Mouse (Mus musculus) heart, postnatal 25 days (tissue): Measurements from ENCODE around the gene Fam180a. TPM values are rescaled to one million over a fixed set of nuclear protein-coding genes. Genes with fewer than 3 reads are reported as not detected.

Experiments used
- DNase-seq: peaks from one replicate; pipeline ENCODE4 v3.0.0; 2022; ENCODE audit warnings: low spot score
- intact Hi-C: fragments of 180-260 bp; cut with DNase I; formaldehyde crosslinking; loops from one replicate; pipeline ENCODE4 v1.15.1; 2025
- total RNA-seq, 2 experiments: library from RNA; stranded (reverse); gene quantifications; 2 replicates each; pipeline ENCODE4 v1.2.3; 2021

Gene Fam180a
- total RNA-seq, 2 experiments from 2014 or later = 0.78 to 0.81 TPM

DNA sequence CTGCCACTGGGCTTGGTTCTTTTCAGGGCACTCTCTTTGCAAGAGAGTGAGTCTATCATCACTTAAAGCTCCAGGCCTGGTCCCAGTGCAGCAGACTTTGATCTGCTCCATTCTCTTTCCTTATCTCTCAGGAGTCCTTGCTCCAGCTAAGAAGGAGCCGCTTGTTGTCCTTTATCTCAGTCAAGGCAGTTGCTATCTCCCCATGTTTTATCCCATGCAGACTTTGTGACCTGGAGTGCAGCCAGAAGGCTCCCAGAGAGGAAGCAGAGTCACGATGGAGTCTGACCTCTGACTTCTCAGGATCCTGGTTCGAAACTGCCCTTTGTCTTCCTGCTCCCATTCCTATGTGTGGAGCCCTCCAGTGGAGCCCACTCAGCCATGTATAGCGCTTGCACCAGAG lies 4.8 kb downstream of the Fam180a start:
- no peak for DNase-seq
- intact Hi-C loops = no loop called here

DNA sequence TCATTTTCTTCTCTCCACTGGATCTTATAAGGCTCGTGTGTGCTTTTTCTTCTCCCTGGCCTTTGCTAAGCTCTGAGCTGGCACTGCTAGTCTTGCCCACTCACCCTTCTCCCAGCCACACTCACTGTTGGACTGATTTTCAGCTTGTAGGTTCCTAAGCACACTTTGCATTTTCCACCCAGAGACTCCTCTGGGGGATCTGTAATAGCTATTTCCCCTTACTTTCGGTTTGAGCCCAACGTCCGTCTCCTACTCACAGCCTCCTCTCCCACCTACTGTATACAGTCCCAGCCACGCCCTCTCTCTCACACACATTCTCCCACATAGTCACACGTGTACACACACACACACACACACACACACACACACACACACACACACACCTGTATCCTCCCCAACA lies 6.1 kb downstream of the Fam180a start:
- no peak for DNase-seq
- intact Hi-C loops = no loop called here

DNA sequence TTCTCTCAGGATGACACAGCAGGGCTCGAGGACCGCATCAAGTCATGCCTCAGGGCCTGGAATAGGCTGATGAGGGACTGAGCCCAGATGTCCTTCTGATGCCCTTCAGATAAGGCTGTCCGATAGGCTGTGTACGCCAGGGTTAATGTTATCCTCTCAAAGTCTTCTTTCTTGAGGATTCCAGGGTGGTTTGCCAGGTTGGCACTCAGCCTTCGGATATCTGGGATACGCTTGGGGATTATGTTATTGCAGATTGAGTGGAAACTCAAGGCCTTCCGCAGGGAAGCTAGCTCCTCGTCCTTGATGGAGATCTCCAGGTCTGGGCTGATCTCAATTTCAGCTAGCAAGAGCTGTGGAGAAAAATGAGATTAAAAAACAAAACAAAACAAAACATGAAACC lies 12.4 kb downstream of the Fam180a start:
- no peak for DNase-seq
- intact Hi-C loops = no loop called here

DNA sequence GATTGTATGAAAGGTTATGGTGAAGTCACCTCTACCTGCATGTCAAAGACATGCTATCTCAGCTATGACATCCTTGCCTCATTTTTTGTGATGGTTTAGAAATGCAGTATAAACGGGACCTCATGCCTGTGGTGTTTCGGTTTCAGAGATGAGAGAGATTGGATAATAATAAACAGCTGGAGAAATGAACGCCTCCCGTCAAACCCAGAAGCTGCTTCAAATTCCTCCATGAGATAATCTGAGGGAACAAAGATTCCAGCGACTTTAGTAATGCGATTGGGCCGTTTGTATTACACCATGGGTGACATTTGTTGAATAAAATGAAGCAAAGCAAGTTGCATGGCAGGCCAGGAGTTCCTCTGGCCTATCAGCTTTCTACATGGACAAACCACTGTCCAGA lies 16.5 kb downstream of the Fam180a start:
- DNase-seq = no peak
- intact Hi-C loops = no loop called here

DNA sequence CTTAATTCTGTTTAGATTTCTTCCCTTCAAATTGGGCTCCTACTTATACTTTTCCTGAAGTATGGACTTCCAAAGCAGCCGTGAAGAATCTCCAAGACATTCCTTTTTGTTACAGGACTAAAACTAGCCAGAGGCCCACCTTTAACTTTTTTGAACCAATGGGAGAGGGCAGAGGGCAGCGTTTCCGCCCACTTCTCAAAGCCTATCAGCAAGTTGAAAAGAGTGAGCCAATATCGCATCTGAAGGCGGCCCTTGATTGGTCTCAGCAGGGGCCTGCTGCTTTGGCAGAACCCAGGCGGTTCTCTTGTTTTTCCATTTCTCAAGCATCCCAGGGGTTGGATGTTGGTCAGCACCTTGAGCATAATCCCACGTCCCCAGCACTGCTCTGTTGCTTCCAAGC lies 17.9 kb downstream of the Fam180a start, which contains the start of gene Slc13a4:
Gene Slc13a4, minus strand, starts transcription at position 95 of the 400 bp plus-strand sequence.
- no peak for DNase-seq
- intact Hi-C loops = no loop called here

DNA sequence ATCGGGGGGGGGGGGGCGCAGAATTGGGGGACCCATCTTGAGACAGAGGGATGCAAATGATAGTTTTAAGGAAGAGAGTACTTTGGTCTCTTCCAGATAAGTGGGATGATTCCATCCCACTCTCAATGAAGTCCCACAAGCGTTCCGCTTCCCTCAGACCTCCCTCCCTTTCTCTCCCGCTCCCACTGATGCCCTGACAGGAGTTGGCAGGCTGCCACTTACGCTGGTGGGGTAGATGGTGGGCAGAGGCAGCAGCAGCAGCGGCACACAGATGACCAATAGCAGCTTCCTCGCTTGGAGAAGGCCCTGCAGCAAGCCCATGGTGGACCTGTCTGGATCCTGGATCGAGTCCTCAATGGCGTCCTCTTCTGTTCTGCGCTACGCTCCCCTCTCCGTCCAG lies 18.8 kb downstream of the Fam180a start:
- DNase-seq = no peak
- intact Hi-C loops = no loop called here

DNA sequence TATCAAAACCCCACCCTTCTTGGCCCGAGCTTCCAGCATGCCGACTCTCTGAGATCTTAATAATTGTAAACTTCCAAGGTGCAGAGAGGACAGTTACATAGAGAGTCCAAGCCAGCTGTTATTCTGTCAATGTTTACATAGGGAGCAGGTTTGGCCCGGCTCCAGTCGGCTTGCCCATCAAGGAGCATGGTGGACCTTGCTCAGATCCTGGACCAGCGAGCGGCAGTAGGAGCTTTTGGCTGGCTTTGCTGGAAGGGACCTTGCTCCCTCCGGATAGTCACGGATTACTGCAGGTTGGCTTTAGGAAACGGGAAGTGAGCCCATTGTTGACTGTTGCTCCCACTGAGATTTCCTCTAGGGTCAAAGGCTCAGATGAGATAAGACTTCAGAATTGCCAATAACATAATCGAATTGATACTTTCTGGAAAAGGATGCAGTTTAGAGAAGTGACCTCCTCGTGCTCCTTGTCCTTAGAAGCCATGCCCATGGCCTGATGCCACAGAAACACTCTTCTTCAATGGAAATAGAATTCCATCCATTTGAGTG lies 22.5 kb downstream of the Fam180a start:
- no peak for DNase-seq
- intact Hi-C loops = no loop called here

DNA sequence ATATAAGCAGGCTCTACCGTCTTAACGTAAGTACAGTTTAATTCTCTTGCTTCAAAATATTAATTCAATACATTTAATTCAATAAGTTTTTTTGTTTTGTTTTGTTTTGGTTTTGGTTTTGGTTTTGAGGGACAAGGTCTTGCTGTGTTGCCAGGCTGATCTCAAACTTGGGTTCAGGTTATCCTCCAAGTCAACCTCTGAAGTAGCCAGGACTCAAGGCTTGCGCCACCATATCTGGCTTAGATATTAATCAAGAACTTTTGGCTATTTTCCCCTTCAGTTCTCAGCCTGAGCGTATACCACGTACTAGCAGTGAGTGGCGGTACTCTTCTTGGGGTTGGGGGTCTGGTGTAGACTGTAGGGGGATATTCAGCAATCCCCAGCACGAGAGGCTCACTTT lies 23.4 kb downstream of the Fam180a start:
- intact Hi-C loops = no loop called here
- DNase-seq = no peak

DNA sequence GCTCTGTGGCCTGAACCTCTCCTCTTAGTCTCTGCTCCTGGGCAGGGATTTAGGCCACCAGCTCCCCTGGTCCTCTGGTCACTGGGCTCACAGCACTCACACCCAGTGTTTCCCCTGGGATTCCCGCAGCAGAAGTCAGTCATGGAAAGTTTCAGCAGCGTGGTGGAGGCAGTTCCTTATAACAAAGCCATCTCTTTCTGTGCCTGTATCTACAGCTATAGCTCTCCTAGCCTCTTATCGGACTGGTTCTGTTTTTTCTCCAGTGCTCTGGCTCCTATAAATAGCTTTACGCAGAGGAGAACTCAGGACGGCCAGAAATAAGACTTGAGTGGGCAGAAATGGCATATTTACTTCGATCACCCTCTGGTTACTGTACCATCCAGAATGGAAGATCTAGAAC lies 27.6 kb downstream of the Fam180a start:
- DNase-seq = no peak
- intact Hi-C loops = loop anchor here (5.0 kb wide), 1 partner anchor 41 kb away; no protein-coding TSS in a partner anchor

DNA sequence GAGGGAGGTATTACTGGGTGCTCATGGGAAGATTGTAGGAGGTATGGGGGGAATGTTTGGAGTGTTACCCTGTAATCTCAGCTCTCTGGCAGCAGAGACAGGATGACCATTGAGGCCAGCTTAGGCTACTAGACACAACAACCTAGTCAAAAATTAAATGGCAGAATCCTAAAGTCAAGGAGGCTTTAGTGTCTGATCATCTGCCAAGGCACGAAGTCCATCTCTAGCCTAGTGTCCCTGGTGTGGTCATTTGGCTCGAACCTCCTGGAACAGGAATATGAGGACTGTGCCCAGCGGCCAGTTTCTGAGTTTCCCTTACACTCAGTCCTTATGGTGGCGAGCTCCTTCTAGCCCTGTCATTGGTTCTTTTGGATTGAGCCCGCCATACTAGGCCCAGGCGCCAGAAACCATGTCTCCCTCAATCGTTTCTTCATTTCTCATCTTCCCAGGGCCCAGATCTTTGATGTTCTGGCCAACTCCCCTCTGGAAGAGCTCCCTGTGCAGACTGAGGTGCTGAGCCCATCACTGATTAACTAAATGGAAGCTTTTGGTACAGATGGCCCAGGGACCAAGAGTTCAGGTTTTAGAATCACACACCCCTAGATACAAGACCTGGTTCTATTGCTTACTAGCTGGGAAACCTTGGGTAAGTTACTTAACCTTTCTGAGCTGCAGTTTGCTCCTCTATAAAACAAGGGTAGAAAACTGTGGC lies 28.3 kb downstream of the Fam180a start:
- intact Hi-C loops = loop anchor here (5.0 kb wide), 1 partner anchor 40 kb away; no protein-coding TSS in a partner anchor
- DNase-seq = no peak

DNA sequence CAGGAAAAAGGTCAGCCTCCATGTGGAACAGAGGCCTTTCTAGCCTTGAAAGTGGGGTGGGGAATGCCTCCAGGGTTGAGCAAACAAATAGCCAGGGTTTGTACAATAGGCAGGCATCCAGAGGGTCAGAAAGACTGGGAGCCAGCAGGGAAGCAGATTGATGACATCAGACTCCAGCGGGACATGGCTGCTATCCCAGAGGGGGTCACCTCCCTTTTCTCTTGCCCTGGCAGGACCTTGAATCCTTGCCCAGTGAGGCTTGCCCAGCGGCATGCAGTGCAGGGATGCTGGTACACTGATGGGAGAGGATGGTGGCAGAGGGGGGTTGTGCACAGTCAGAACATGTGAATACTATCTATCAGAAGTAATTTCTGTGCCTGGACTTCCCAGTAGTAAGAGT lies 28.9 kb downstream of the Fam180a start:
- intact Hi-C loops = loop anchor here (5.0 kb wide), 1 partner anchor 40 kb away; no protein-coding TSS in a partner anchor
- peak; percentile 53 for DNase-seq

DNA sequence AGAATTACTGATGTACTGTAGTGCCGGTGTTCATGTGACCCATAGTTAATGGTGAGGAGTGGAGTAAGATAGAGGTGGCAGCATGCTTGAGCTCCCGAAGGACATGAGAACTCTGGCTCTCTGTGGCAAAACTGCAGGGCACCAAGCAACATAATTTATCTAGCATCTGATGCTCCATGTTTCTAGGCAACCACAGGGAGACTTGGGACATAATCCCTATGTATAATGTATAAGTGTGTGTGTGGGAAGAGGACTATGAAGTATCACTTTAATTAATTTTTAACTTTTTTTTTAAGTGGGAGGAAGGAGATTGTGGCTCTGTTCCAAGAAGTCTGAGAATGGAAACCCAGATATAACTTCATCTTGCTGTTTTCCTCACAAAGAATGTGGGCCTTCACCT lies 31.0 kb downstream of the Fam180a start:
- no peak for DNase-seq
- intact Hi-C loops = loop anchor here (5.0 kb wide), 1 partner anchor 38 kb away; no protein-coding TSS in a partner anchor

DNA sequence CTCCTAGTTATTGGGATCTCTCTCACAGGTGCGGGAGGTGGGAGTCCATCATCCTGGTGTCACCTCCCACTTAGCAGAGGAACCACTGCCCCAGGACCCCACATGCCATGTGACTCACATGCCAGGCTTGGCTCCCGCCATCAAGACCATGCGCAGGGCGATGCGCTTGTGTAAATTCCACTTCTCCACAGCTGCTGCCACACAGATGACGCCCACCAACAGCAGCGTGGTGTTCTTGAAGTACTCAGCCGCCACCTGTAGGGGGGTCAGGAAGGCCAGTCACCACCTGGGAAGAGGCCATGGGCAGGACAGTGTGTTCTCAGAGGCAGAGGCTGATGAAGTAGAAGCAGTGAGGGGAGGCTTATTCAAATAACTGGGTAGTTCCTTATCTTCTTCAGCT lies 36.3 kb downstream of the Fam180a start:
- intact Hi-C loops = loop anchor here (10.0 kb wide), 1 partner anchor 85 kb away; no protein-coding TSS in a partner anchor

DNA sequence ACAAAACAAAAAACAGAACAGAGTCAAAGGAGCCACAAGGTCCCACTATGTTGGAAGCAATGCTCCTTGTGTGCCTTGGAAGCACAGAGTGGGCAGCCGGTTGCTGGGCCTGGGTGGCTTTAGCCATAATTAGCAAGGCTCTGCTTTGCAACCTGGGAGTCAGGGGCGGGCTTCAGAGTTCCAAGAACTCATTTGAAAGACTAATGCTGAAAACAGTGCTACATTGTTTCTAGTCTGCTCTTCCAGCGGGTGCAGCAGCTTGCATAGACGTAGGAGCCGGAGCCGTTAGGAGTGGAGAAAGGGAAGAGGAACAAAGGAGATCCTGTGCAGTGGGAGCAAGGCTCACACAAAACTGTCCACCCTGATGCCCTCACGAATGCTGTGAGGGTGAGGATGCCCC lies 37.0 kb downstream of the Fam180a start:
- no peak for DNase-seq
- intact Hi-C loops = loop anchor here (10.0 kb wide), 1 partner anchor 86 kb away; no protein-coding TSS in a partner anchor

More for the DNA sequence above, 36.3 kb downstream of the Fam180a start:
- no peak for DNase-seq

DNA sequence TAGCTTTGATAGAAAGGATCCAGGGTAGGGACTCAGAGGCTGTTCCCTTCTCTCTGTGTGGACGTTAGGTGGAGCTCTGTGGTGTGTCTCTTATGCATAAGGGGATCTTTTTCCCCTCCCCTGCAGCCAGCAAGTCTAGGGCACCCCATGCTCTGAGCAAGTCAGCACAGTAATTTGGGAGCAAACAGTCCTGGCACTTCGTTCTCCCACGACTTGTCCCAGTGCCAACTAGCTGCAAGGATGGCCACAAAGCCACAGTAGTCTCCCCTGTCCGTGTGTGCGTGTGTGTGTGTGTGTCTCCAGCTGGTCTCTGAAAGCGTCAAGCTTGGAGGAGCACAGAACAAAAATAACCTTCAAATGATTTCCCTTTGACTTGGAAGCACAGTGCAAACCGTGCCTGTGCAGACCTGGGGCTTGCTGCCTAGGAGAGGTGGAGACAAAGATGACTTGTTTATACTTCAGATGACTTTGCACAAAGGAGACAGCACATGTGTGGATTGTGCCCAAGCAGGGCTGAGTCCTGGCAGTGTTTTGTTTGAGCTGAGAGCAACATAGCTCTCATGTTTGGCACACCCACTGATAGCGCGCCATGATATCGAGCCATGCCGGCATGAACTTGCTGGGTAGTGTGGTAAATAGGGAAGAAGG lies 37.7 kb downstream of the Fam180a start:
- intact Hi-C loops = loop anchor here (10.0 kb wide), 1 partner anchor 87 kb away; no protein-coding TSS in a partner anchor
- no peak for DNase-seq

DNA sequence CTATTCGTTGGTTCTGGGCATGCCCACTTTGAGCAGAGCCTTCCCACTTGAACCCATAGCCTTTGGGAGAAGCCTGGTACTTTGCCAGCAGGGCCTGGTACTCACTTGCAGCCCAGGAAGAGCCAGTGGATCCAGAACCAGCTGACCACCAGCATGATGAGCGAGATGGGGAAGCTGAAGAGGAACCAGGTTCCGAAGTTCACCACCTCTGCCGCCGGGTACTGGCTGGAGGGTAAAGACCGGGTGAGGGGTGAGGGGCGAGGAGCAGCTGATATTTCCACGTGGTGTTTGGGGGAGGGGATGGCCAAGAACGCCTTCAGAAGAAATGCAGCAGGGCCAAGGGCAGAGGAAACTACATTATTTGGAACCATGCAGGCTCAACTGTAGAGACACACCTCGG lies 46.6 kb downstream of the Fam180a start:
- intact Hi-C loops = no loop called here
- DNase-seq = no peak

DNA sequence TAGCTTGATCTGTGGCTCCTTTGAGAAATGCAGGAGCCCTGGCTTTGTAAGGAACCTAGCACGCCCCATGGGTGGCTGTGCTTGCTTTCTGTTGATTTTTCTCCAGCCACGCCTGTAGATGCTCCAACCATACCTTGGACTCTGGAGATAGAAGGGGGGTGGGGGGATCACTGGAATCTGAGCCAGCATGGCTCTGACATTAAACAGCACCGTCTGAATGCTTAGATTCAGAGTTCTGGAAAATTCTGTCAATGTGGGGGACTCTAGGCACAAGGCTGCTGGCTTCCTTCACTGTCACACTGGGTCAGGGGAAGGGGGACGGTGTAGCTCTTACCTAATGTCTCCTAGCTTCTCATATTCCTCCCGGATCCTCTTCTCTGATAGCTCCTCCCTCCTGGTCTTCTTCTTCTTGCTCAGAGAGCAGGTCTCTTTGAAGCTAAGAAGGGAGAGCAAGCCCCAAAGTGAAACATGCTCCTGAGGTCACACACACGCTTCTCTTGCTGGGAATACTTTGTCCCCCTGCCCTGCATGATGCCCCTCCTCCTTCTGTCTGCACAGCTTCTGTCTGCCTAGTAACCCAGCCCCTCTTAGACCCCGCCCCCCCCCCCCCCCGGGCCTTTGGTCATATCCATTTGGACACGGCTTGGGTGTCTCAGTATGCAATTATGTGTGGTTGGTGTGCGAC lies 47.9 kb downstream of the Fam180a start:
- intact Hi-C loops = no loop called here
- DNase-seq = no peak

DNA sequence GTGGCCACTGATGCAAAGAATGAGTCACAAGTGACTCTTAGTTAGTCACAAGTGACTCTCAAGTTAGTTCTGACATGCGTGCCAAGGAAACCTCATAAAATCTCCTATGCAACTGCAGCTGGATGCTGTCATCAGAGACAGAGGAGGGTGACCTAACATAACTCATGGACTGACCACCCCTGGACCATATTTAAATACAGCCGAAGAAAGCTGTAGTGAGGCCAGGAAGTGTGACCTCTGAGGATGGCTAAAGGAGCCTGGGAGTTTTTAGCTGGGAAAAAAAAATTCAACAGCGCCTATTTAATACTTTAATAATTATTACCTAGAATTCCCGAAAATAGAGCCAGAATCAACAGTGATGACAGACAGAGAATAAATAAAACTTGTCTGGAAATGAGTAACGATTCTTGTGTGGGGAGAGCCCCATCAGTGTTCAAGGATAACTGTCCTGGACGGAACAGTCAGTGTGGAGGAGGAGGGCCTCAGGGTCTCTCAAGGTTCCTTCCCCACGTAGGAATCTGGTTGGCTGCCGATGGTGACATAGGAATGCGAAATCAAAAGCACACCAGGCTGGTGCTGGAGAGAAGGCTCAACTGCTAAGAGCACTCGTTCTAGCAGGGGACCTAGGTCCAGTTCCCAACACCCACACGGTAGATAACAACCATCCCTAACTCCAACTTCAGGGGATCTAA lies 52.4 kb downstream of the Fam180a start:
- DNase-seq = no peak
- intact Hi-C loops = no loop called here

DNA sequence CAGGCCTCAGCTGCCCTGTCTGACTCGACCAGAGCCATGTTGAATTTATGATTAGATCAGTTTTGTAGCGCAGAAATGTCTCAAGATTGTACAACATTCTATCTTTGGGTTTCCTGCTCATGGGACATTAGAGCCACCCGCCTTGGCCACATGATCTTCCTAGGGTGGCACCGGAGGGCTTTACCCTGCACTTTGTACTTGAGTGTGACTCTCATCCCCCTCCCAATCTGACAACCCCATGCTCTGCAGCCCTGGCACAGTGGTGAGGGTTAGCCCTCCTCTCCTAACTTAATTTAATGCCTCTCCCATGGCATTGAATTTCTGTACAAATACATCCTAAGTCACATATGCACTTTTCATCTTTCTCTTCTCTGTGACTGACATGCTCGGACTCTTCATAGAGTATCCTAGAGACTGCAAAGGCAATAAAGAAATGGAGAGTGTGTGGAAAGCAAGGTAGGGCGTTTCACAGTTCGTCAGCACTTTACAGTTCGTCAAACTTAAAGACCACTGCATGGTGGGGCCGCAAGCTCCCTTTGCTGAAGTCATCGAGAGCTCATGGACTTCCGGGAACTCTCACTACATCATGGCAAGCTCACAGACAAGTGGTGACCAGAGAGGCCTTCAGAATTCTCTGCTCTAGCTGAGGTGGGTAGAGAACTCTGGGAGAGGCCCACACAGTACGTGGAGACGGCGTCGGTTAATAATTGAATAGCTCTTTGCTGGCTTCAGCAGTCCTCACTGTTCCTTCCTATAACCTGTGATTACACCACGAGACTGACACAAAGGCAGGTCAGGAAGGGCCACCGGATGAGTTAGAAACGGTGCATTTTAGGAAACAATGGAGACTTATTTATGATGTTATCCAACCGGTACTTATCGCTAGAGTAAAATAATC lies 53.8 kb downstream of the Fam180a start:
- DNase-seq = no peak
- intact Hi-C loops = no loop called here
